Mouse (Mus musculus): ENCODE results near the gene Ctse.

Ctse gene

DNA sequence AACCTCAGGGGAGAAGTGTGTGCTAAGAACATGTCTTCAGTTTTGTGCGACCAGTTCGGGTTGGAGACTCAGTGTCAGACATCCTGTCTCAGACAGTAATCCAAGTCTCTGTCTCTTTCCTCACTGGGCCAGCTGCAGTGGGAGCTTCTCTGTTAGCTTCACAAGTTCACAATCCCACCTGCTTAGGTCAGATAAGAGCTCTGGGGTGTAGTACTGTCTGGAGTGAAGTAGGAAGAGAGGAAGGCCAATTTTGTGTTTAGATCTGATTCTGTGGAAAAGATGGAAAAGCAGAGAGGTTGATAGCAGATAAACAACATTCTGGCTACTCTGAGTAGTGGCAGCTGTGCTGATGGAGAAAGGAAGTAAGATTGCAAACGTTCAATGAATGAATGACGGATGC, 61.5 kb downstream of the Ctse start:
- no peak for DNase-seq (ENCODE audit: low spot score in 2 of 2)

DNA sequence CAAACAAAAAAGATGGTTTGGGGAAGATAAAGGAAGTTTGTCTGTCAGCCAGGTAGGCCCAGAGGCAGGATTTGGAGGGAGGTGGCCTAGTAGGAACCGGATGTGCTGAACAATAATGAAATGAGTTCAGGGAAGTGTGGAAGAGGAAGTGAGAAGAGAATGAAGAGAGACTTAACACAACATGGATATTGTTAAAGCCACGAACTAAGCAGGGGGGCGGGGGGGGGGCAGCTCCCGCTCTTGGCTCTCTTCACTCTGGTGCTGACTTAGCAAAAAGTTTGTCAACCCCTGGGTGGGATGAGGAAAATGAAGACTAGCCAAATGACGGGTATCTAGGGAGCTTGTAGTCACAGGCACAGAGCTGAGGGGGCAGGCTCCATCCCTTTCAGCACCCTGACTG, 62.3 kb downstream of the Ctse start:
- no peak for DNase-seq (ENCODE audit: low spot score in 2 of 2)

DNA sequence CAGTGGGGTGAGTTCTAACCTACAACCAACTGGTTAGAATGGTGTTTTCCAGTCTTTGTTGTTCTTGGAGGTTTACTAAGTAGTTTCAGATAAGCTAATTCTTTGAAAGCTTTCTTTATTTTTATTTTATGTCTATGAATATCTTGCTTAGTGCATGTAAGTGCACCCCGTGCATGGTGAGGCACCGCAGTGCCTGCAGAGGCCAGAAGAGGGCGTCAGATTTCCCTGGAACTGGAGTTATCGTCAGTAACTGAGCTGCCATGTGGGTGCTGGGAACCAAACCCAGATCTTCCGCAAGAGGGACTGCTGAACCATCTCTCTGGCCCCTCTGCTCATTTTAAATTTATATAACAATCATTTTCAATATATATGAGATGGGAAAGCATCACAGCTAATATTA, 63.3 kb downstream of the Ctse start:
- no peak for DNase-seq (ENCODE audit: low spot score in 2 of 2)

DNA sequence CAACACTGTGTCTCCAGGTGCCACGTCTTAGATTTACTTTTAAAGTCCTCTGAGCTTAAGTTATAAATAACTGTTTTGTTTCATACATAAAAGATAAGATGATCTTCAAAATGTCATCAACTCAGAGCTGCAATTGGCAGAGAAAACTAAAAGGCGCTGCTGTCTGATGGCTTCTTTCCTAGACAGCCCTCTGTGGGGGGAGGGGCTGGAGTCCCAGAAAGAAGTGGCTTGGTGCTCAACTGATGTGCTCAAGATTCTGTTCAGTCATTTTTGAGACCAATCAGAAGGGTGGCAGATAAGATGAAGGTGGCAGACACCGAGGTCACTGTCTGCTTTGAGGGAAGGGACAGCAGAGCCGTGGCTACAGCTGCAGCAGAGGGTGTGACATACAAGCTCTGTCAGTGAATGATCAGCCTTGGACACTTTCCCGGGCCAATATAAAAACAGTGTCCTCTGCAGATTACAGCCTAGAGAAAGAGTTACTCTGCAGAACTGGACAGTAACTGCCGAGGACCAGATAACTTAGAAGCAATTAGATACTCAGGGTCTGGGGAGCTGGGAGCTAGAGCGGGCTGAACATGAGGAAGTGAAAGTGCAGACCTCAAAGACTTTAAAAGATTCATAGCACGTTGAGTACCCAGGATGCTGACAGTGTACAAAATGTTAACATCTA, 64.1 kb downstream of the Ctse start:
- no peak for DNase-seq (ENCODE audit: low spot score in 2 of 2)

GRCm38 (mm10) chr1:131703482-131703881, 65.4 kb downstream of the Ctse start:
- no peak for DNase-seq (ENCODE audit: low spot score in 2 of 2)

GRCm38 (mm10) chr1:131708338-131708737, 70.2 kb downstream of the Ctse start:
- DNase-seq (ENCODE audit: low spot score in 2 of 2): peak; percentile 51 to 58

- no peak for DNase-seq (ENCODE audit: low spot score in 2 of 2)
Observed at GRCm38 (mm10) chr1:131711518-131711917, 73.4 kb downstream of the Ctse start.

DNA sequence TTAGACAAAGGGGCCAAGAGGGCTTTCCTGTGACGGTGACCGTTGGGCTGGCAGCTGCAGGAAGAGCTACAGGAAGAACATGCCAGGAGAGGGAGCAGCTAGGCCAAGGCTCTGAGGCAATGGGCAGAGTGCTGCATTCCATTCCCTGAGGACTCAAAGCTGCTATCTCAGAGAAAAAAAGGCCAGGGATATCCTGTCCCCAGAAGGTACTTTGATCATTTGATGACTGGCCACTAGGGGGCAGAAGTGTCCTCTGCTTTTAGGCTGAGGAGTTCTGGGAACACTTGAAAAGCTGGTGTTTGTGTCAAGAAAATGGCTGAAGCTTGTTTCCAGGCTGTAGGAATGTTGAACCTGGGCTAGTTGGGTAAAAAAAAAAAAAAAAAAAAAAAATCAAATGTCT, 74.3 kb downstream of the Ctse start:
- peak; percentile 88 to 95 for DNase-seq (ENCODE audit: low spot score in 2 of 2)

DNA sequence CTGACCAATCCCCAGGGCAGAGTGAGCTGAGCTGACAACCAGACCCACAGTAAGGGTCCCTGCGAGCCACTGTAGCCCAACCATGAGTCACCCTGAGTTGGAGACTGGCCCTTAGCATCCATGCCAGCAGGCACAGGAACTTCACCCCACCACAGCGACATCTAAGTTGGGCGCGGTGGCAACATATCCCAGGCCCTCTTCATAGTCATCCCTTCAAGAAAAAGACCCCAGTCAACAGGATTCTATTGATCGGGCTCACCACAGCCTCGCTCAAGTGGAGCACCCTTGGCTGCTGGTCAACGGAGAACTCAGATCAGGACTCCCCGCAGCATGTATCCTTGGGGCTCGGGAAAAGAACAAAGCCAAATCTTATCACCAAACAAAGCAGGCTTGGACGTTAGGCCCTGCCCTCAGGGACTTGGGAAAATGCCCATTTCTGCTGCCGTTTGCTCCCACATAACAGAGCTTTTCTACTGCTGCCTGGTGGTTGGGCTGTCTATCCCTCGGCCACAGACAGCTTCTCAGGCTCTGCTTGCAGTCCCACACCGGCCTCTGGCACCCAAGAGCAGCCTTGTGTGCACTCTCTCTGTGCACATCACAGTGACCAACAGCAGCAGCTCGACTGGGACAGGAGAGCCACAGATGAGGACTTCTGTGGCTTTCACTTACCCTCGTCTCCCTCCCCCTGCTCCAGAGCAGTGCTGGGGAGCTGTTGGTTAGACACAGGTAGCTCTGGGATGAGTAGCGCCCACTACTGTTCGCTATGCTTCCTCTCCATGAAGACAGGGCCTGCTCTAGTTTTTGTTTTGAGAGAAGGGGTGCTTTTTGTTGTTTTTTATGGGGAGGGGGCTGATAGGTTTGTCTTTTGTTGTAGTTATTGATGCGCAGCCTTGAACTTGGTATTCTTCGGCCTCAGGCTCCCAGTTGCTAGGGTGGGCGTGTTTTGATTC, 76.6 kb downstream of the Ctse start:
- no peak for DNase-seq (ENCODE audit: low spot score in 2 of 2)

DNA sequence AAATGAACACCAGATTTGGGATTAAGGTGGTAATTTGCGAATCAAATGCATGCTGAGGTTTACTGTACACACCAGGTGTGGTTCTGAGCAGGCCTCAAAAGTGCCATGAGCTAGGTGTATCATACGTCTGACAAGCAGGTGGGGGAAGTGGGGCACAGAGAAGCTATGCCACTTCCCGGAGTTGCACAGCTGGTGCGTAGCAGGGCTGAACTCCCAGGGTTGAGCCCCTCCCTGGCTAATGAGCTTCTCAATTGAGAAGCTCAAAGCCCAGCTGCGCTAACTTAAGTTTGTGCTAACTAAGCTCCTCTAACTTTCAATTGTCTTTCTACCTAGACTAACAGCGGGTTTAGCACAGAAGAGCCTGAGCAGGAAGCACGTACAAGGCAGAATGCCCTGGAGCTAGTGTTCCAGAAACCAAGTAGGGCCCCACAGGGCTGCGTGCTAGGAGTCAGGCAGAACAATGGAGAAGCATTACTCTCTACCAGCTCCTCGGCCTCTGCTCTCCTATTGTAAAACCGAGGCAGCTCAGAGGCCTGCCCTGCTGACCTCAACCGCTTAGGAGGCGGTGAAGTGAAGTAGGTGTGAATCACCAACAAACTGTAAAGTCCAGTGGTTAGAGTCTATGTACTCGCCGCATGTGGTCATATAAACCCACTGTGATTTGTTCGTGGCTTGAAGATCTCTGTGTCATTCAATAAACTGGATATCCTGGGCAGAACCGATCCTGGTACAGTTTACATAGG, 81.0 kb downstream of the Ctse start:
- no peak for DNase-seq (ENCODE audit: low spot score in 2 of 2)

DNA sequence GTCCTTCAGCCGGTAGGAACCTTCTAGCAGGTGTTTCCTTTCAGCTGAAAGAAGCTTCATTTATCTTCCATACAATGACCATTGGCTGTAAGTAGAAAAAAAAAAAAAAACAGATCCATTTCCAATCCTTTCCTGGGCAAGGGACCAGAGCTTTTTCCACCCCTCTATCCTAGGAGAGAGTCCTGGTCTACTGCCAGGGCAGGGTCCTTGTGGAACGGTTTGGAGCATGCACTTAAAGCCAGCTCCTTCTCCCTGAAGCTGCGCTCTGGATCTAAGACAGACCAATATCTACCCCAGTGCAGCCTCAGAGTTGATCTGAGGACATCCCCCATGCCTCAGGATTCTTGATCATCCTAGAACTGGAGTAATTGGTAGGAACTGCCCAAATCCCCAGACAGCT, 83.9 kb downstream of the Ctse start:
- no peak for DNase-seq (ENCODE audit: low spot score in 2 of 2)

DNA sequence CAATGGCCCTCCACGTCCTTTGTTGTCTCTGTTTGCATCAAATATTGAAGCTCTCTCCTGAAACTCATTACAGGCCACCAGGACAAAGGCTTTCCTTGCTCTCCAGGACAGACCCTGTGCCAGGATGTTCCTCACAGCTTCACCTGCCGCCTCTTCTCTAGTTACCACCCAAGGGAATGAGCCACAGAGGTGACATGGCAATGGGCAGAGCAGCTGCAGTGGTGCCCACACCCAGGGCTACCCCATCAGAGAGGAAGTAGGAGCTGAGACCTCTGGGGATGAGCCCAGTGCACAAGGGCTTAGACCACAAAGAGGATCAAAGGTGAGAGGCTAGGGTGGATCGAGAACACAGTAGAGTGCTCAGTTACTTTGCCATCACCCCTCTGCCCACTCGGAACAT, 85.4 kb downstream of the Ctse start:
- DNase-seq (ENCODE audit: low spot score in 2 of 2): no peak
